Mouse (Mus musculus): ENCODE measurements at regions not wholly inside any gene's neighbourhood (a gene's known extent, or its start where the extent isn't known, plus 50 kb on each side); places are given as distances from the start of the nearest gene placed in this dataset.
"Not testable (repeated sequence)": the region's sequence is repeated elsewhere in the genome, so short reads cannot be mapped to it uniquely, and the experiment has no call there.

DNA sequence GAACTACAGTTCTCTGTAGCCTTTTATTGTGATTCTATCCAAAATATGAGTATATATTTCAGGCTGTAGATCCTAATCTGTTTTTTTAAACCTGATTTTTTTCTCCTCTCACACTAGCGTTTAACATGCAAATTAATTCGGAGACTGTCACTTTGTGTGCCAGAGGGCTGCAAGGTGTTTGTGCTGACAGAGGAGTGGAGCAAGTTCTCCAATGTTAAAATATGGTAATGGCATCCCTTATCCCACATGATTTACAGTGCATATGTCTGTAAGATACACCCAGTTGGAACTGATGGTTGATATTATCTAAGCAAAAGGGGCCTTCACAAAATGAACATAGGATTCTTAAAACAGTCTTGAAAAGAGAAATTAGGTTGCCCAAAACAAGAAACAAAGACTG is 90.1 kb upstream of the Hdac2 start:
- Histone ChIP-seq H3K9ac (replicated peaks; ENCODE audit: low read length, poor library complexity, severe bottlenecking) (no peak overlapping the region), H3K27me3 (ENCODE audit: insufficient read depth, low read length) (no peaks in the 10 kb centered on the region), H3K4me1 (ENCODE audit: insufficient read depth, low read length) (no peaks in the 10 kb centered on the region), H3K4me3 (ENCODE audit: low read depth, low read length) (no peak overlapping the region), H3K4me2 (ENCODE audit: low read depth, low read length, poor library complexity, severe bottlenecking) (no peak overlapping the region), H3K36me3 (ENCODE audit: insufficient read depth, low read length) (no peaks in the 10 kb centered on the region), H3K9me3 (ENCODE audit: low read length) (no peaks in the 10 kb centered on the region), H3K27ac (ENCODE audit: low read depth, low read length) (no peak overlapping the region)
- no peak for TF ChIP-seq CTCF (IDR thresholded peaks at IDR 0.05)
- ATAC-seq (ENCODE audit: low FRiP score) (no peak), DNase-seq (ENCODE audit: low spot score) (no peak)
- 61% methylated on average over 2 of the region's 2 CpGs for WGBS

DNA sequence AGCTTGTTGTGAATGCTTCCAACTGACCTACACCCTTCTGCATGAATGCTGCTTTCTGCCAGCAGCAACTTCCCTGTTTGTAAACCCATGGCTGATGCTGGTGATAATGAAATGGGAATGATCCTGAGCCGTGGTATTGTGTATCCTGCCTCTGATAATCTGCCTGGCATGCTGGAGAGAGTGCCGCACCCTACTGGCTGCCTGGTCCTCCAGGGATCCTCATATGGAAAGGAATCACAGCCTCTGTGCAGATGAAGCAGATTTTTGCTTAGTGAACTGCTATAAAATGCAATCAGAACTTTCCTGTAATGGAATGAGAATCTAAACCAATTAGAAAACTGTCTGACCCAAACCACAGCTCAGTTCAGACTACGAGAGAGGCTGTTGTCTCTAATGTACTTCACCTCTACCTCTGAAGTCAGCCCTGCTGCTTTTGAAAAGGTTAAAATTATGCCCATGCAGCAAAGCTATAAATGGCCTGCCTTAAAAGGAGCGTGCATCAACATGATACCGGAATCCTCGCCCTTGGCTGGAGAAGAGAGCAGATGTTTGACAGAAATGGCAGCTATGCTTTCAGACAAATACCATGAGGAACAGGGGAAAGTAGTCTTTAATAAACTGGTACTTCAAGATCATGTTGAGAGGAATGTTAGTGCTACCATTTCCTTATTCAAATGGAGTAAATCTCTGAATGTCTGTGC is 76.3 kb upstream of the Hdac2 start:
- no peaks in the 10 kb centered on the region for H3K9me3 ChIP-seq (ENCODE audit: low read length)
- H3K36me3 ChIP-seq (ENCODE audit: insufficient read depth, low read length) = no peaks in the 10 kb centered on the region
- DNase-seq (ENCODE audit: low spot score) = peak; percentile 5
- H3K4me3 ChIP-seq (ENCODE audit: low read depth, low read length) = no peak overlapping the region
- H3K27ac ChIP-seq (ENCODE audit: low read depth, low read length) = no peak overlapping the region
- 0 out of 2 replicates have a peak, but pooled peaks have one; percentile 31 for ATAC-seq (ENCODE audit: low FRiP score)
- no peak overlapping the region for H3K4me2 ChIP-seq (ENCODE audit: low read depth, low read length, poor library complexity, severe bottlenecking)
- no peaks in the 10 kb centered on the region for H3K4me1 ChIP-seq (ENCODE audit: insufficient read depth, low read length)
- no peak overlapping the region for H3K9ac ChIP-seq (replicated peaks; ENCODE audit: low read length, poor library complexity, severe bottlenecking)
- H3K27me3 ChIP-seq (ENCODE audit: insufficient read depth, low read length) = no peaks in the 10 kb centered on the region
- TF ChIP-seq CTCF (IDR thresholded peaks at IDR 0.05) = no peak
- 68% methylated on average over 6 of the region's 6 CpGs for whole genome bisulfite sequencing

- DNase-seq (ENCODE audit: low spot score) = no peak
- H3K9me3 ChIP-seq (ENCODE audit: low read length) = no peaks in the 10 kb centered on the region
- no peak overlapping the region for H3K4me3 ChIP-seq (ENCODE audit: low read depth, low read length)
- H3K4me2 ChIP-seq (ENCODE audit: low read depth, low read length, poor library complexity, severe bottlenecking) = no peak overlapping the region
- no peak overlapping the region for H3K9ac ChIP-seq (replicated peaks; ENCODE audit: low read length, poor library complexity, severe bottlenecking)
- H3K27ac ChIP-seq (ENCODE audit: low read depth, low read length) = no peak overlapping the region
- no peak for ATAC-seq (ENCODE audit: low FRiP score)
- H3K27me3 ChIP-seq (ENCODE audit: insufficient read depth, low read length) = no peaks in the 10 kb centered on the region
- no peaks in the 10 kb centered on the region for H3K4me1 ChIP-seq (ENCODE audit: insufficient read depth, low read length)
- 76% methylated on average over 4 of the region's 4 CpGs for WGBS
- no peak for TF ChIP-seq CTCF (IDR thresholded peaks at IDR 0.05)
- no peaks in the 10 kb centered on the region for H3K36me3 ChIP-seq (ENCODE audit: insufficient read depth, low read length)
Observed at GRCm38 (mm10) chr10:36908861-36909260, 65.5 kb upstream of the Hdac2 start.

- not testable (repeated sequence) for H3K9me3 ChIP-seq (ENCODE audit: low read length); H3K9ac ChIP-seq (replicated peaks; ENCODE audit: low read length, poor library complexity, severe bottlenecking)
Observed at GRCm38 (mm10) chr10:36918037-36918436, 56.3 kb upstream of the Hdac2 start.

DNA sequence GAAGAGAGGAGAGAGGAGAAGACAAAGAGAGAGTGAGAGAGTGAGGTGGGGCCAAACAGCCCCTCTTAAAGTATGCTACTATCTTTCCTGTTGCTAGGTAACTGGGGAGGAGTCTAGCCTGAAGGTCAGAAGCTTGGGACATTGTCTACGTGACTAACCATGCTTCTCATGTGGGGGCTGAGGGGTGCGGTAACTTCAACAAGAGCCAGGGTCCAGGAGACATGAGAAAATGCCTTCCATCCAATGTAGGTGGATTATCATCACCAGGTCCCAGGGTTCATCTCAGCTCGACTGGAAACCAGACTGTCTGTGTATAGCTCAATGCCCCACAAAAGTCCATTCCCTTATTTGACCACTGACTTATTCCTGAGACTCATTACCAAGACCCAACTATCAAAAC is 50.6 kb upstream of the Hdac2 start:
- ATAC-seq (ENCODE audit: low FRiP score) = no peak
- Histone ChIP-seq H3K4me2 (ENCODE audit: low read depth, low read length, poor library complexity, severe bottlenecking) (no peak overlapping the region), H3K4me3 (ENCODE audit: low read depth, low read length) (no peak overlapping the region), H3K36me3 (ENCODE audit: insufficient read depth, low read length) (no peaks in the 10 kb centered on the region), H3K27ac (ENCODE audit: low read depth, low read length) (no peak overlapping the region), H3K27me3 (ENCODE audit: insufficient read depth, low read length) (no peaks in the 10 kb centered on the region), H3K4me1 (ENCODE audit: insufficient read depth, low read length) (no peaks in the 10 kb centered on the region), H3K9ac (replicated peaks; ENCODE audit: low read length, poor library complexity, severe bottlenecking) (no peak overlapping the region), H3K9me3 (ENCODE audit: low read length) (no peaks in the 10 kb centered on the region)
- TF ChIP-seq CTCF (IDR thresholded peaks at IDR 0.05) = no peak
- DNase-seq (ENCODE audit: low spot score) = no peak
- WGBS = 75% methylated on average over 3 of the region's 3 CpGs

More at GRCm38 (mm10) chr10:36918037-36918436, 56.3 kb upstream of the Hdac2 start:
- DNase-seq (ENCODE audit: low spot score); H3K36me3 ChIP-seq (ENCODE audit: insufficient read depth, low read length); H3K27me3 ChIP-seq (ENCODE audit: insufficient read depth, low read length); H3K4me3 ChIP-seq (ENCODE audit: low read depth, low read length); H3K27ac ChIP-seq (ENCODE audit: low read depth, low read length); H3K4me2 ChIP-seq (ENCODE audit: low read depth, low read length, poor library complexity, severe bottlenecking); ATAC-seq (ENCODE audit: low FRiP score); H3K4me1 ChIP-seq (ENCODE audit: insufficient read depth, low read length): not testable (repeated sequence)
- WGBS = 87% methylated on average over 2 of the region's 2 CpGs

DNA sequence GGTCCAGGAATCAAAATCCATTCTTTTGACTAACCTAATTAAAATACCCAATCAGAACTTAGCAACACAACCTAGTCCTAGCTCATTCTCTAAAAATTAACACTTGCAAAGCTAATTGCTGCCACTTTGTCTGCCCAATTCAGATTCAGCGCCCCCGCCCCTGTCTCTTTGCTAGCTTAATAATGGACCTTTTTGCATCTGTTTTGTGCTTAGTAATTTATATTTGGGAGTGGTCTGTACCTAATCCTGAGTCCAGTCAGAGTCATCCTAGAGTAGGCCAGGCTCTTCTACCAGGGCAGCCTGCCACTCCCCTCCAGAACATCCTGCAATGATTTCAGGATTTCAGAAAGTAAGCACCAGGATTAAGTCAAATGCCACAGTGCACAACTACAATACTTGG is 50.2 kb upstream of the Hdac2 start:
- H3K27ac ChIP-seq (ENCODE audit: low read depth, low read length) = no peak overlapping the region
- H3K4me3 ChIP-seq (ENCODE audit: low read depth, low read length) = no peak overlapping the region
- no peaks in the 10 kb centered on the region for H3K27me3 ChIP-seq (ENCODE audit: insufficient read depth, low read length)
- no peaks in the 10 kb centered on the region for H3K9me3 ChIP-seq (ENCODE audit: low read length)
- DNase-seq (ENCODE audit: low spot score) = no peak
- H3K36me3 ChIP-seq (ENCODE audit: insufficient read depth, low read length) = no peaks in the 10 kb centered on the region
- H3K4me2 ChIP-seq (ENCODE audit: low read depth, low read length, poor library complexity, severe bottlenecking) = no peak overlapping the region
- no peak for ATAC-seq (ENCODE audit: low FRiP score)
- no peak overlapping the region for H3K9ac ChIP-seq (replicated peaks; ENCODE audit: low read length, poor library complexity, severe bottlenecking)
- TF ChIP-seq CTCF (IDR thresholded peaks at IDR 0.05) = no peak
- H3K4me1 ChIP-seq (ENCODE audit: insufficient read depth, low read length) = no peaks in the 10 kb centered on the region
- 96% methylated on average over 2 of the region's 2 CpGs for WGBS

Measured in midbrain, postnatal 0 days (tissue).